Mouse (Mus musculus) MEL (cell line): Measurements from ENCODE around the gene Tmem11. TPM values are rescaled to one million over a fixed set of nuclear protein-coding genes. Genes with fewer than 3 reads are reported as not detected.
A peak's percentile ranks its signal among the peaks of the same experiment; 100 is the strongest.

Experiments used
- DNase-seq: peaks from one replicate; pipeline ENCODE4 v3.0.0; 2011; ENCODE audit warnings: low read depth, low spot score
- H3K27ac ChIP-seq: 2 replicates; pipeline ENCODE4 v1.5.1; 2012; ENCODE audit warnings: low read depth, mild to moderate bottlenecking, control low read depth, low read length, moderate library complexity; ENCODE audit not compliant: control insufficient read depth
- H3K27me3 ChIP-seq, 2 experiments: fragments of 150-350 bp in 1 of 2; sonication (generic) in 1 of 2; 2 replicates each; pipeline ENCODE4 v1.6.1; 2012; ENCODE audit warnings: low read length in 2 of 2, mild to moderate bottlenecking in 2 of 2, improper control_type of control experiment in 1 of 2, moderate library complexity in 1 of 2; ENCODE audit not compliant: insufficient read depth in 2 of 2, control insufficient read depth in 1 of 2
- H3K36me3 ChIP-seq, 2 experiments: 2 replicates each; pipeline ENCODE4 v1.6.1; 2012 to 2014; ENCODE audit warnings: low read length in 2 of 2, improper control_type of control experiment in 1 of 2, inconsistent platforms in 1 of 2, mild to moderate bottlenecking in 1 of 2; ENCODE audit not compliant: insufficient read depth in 2 of 2, control insufficient read depth in 1 of 2
- H3K4me1 ChIP-seq, 2 experiments: fragments of 150-350 bp in 1 of 2; sonication (generic) in 1 of 2; 2 replicates each; pipeline ENCODE4 v1.6.1; 2012; ENCODE audit warnings: low read length in 2 of 2, improper control_type of control experiment in 1 of 2, mild to moderate bottlenecking in 1 of 2; ENCODE audit not compliant: insufficient read depth in 2 of 2, control insufficient read depth in 1 of 2
- H3K4me3 ChIP-seq, 2 experiments: fragments of 150-350 bp in 1 of 2; sonication (generic) in 1 of 2; 2 replicates each; pipeline ENCODE4 v1.5.1; 2012; ENCODE audit warnings: low read depth in 2 of 2, low read length in 2 of 2, mild to moderate bottlenecking in 2 of 2, moderate library complexity in 2 of 2, control low read depth in 1 of 2, improper control_type of control experiment in 1 of 2; ENCODE audit not compliant: control insufficient read depth in 1 of 2, insufficient read depth in 1 of 2
- H3K79me2 ChIP-seq: 2 replicates; pipeline ENCODE4 v1.6.1; 2012; ENCODE audit warnings: mild to moderate bottlenecking, low read length, moderate library complexity; ENCODE audit not compliant: control insufficient read depth, poor library complexity, insufficient read depth
- H3K9ac ChIP-seq: 2 replicates; pipeline ENCODE4 v1.6.1; 2012; ENCODE audit warnings: low read depth, mild to moderate bottlenecking, control low read depth, low read length, moderate library complexity; ENCODE audit not compliant: control insufficient read depth, poor library complexity, severe bottlenecking
- H3K9me3 ChIP-seq: fragments of 150-350 bp; sonication (generic); replicated peaks from 2 replicates; pipeline ENCODE4 v1.6.1; 2012; ENCODE audit warnings: mild to moderate bottlenecking, low read length, improper control_type of control experiment, moderate library complexity; ENCODE audit not compliant: insufficient read depth
- CHD2 ChIP-seq: IDR thresholded peaks from 2 replicates; pipeline ENCODE4 v1.6.1; 2011; ENCODE audit warnings: low read length, improper control_type of control experiment
- ELF1 ChIP-seq: IDR thresholded peaks from 2 replicates; pipeline ENCODE4 v1.6.1; 2014; ENCODE audit warnings: low read depth, mild to moderate bottlenecking, inconsistent platforms, low read length, improper control_type of control experiment, moderate library complexity
- ETS1 ChIP-seq: IDR thresholded peaks from 2 replicates; pipeline ENCODE4 v1.6.1; 2012; ENCODE audit warnings: low read depth, mild to moderate bottlenecking, inconsistent platforms, low read length, improper control_type of control experiment, moderate library complexity
- MAFK ChIP-seq: IDR thresholded peaks from 2 replicates; pipeline ENCODE4 v1.6.1; 2011; ENCODE audit warnings: low read depth, mild to moderate bottlenecking, low read length, improper control_type of control experiment, borderline replicate concordance
- MAX ChIP-seq: IDR thresholded peaks from 2 replicates; pipeline ENCODE4 v1.6.1; 2011; ENCODE audit warnings: low read length, improper control_type of control experiment
- MEF2A ChIP-seq: IDR thresholded peaks from 2 replicates; pipeline ENCODE4 v1.6.1; 2014; ENCODE audit warnings: low read depth, mild to moderate bottlenecking, inconsistent platforms, low read length, improper control_type of control experiment; ENCODE audit not compliant: poor library complexity, insufficient replicate concordance, severe bottlenecking; ENCODE audit errors: extremely low read depth
- MXI1 ChIP-seq: IDR thresholded peaks from 2 replicates; pipeline ENCODE4 v1.6.1; 2011; ENCODE audit warnings: mild to moderate bottlenecking, low read depth, low read length, improper control_type of control experiment
- NRF1 ChIP-seq: IDR thresholded peaks from 2 replicates; pipeline ENCODE4 v1.6.1; 2014; ENCODE audit warnings: low read depth, mild to moderate bottlenecking, inconsistent platforms, low read length, improper control_type of control experiment, moderate library complexity; ENCODE audit not compliant: poor library complexity, insufficient read depth, severe bottlenecking
- POLR2AphosphoS5 ChIP-seq: IDR thresholded peaks from 2 replicates; pipeline ENCODE4 v1.6.1; 2012; ENCODE audit warnings: low read depth, borderline replicate concordance, mild to moderate bottlenecking, inconsistent platforms, low read length, moderate library complexity, mixed read lengths
- SIN3A ChIP-seq: IDR thresholded peaks from 2 replicates; pipeline ENCODE4 v1.6.1; 2012; ENCODE audit warnings: low read length, improper control_type of control experiment, inconsistent platforms
- TAL1 ChIP-seq: IDR thresholded peaks from 2 replicates; pipeline ENCODE4 v1.6.1; 2012; ENCODE audit warnings: mild to moderate bottlenecking, inconsistent platforms, low read length, moderate library complexity, mixed read lengths
- USF1 ChIP-seq: IDR thresholded peaks from 2 replicates; pipeline ENCODE4 v1.6.1; 2014; ENCODE audit warnings: low read depth, mild to moderate bottlenecking, inconsistent platforms, low read length, improper control_type of control experiment, moderate library complexity
- ZC3H11A ChIP-seq: IDR thresholded peaks from 2 replicates; pipeline ENCODE4 v1.6.1; 2012; ENCODE audit warnings: low read depth, mild to moderate bottlenecking, inconsistent platforms, low read length, improper control_type of control experiment
- ZKSCAN1 ChIP-seq: IDR thresholded peaks from 2 replicates; pipeline ENCODE4 v1.6.1; 2012; ENCODE audit warnings: low read depth, mild to moderate bottlenecking, inconsistent platforms, low read length, improper control_type of control experiment, moderate library complexity
- ZNF384 ChIP-seq: IDR thresholded peaks from 2 replicates; pipeline ENCODE4 v1.6.1; 2012; ENCODE audit warnings: low read depth, mild to moderate bottlenecking, inconsistent platforms, low read length, improper control_type of control experiment
- polyA plus RNA-seq, 2 experiments: library from polyadenylated mRNA; stranded (reverse) in 1 of 2; unstranded in 1 of 2; fragments of >175 nt in 1 of 2; fragments of >200 nt in 1 of 2; gene quantifications; 2 replicates each; pipeline versions ENCODE4 v1.2.1 to v1.2.4; 2012; ENCODE audit warnings: low replicate concordance in 2 of 2, low read depth in 1 of 2; ENCODE audit not compliant: insufficient read length in 2 of 2, insufficient read depth in 1 of 2, missing spikeins in 1 of 2
- total RNA-seq: library from RNA; depleted of rRNA; stranded (reverse); fragments of 300-350 nt; gene quantifications from 2 replicates; pipeline ENCODE4 v1.2.3, GENCODE M21; 2012

Tmem11 gene
- total and polyA plus RNA-seq, 3 experiments: 117 to 125 TPM; not detected in 1

- TF ChIP-seq NRF1 (peak; percentile 51), ZC3H11A (no peak), POLR2AphosphoS5 (no peak), CHD2 (no peak)
- TF ChIP-seq, all 39 proteins: peak for 20
These were observed 34.5 kb upstream of the Tmem11 start (continued) for GRCm38 (mm10) chr11:60913301-60914196.

- TF ChIP-seq SIN3A (peak; percentile 94), MEF2A (no peak), ELF1 (no peak), ETS1 (peak; percentile 95), ZNF384 (peak; percentile 19; the same call in 1 of the 2 replicates), MAFK (no peak), USF1 (peak; percentile 45; the same call in 1 of the 2 replicates), MXI1 (peak; percentile 82), MAX (peak; percentile 48; the same call in 1 of the 2 replicates), TAL1 (no peak)
- TF ChIP-seq, all 39 proteins: peak for 6
- peak overlapping the region; percentile 29; the same call in 1 of the 2 replicates for H3K27ac ChIP-seq
- H3K79me2 ChIP-seq: peaks cover 5% of the 10 kb centered on the region; the same call in 1 of the 2 replicates
- peak overlapping the region; percentile 61 to 73 for H3K4me3 ChIP-seq
- H3K27me3 ChIP-seq: no peaks in the 10 kb centered on the region
- peak; percentile 70 for DNase-seq
- H3K4me1 ChIP-seq: peaks cover 7 to 21% of the 10 kb centered on the region in 2 experiments
- H3K9me3 ChIP-seq: no peaks in the 10 kb centered on the region
- H3K9ac ChIP-seq: peak overlapping the region; percentile 80
- H3K36me3 ChIP-seq: peaks cover 0 to 13% of the 10 kb centered on the region in 2 experiments; a peak in 2 of 4 replicates
These were observed 33.5 kb upstream of the Tmem11 start for GRCm38 (mm10) chr11:60912525-60912973.

GRCm38 (mm10) chr11:60909626-60910025 lies 30.6 kb upstream of the Tmem11 start:
- H3K9me3 ChIP-seq: no peaks in the 10 kb centered on the region
- H3K36me3 ChIP-seq: peaks cover 0 to 13% of the 10 kb centered on the region in 2 experiments; a peak in 2 of 4 replicates
- no peak for DNase-seq

More at GRCm38 (mm10) chr11:60909626-60910025, 30.6 kb upstream of the Tmem11 start:
- TF ChIP-seq ZKSCAN1 (no peak), ZC3H11A (no peak)
- Histone ChIP-seq H3K27me3 (no peaks in the 10 kb centered on the region), H3K4me3 (no peak overlapping the region), H3K9ac (no peak overlapping the region), H3K27ac (no peak overlapping the region), H3K79me2 (peaks cover 5% of the 10 kb centered on the region; the same call in 1 of the 2 replicates), H3K4me1 (peaks cover 7 to 18% of the 10 kb centered on the region in 2 experiments)
